Mouse (Mus musculus) MEL (cell line): Measurements from ENCODE around the gene Zfp612.

ENCODE experiments used
- CTCF ChIP-seq, 3 experiments: IDR thresholded peaks in 2 of 3; conservative IDR thresholded peaks in 1 of 3; 2 replicates each; pipeline ENCODE4 v1.5.1; 2011 to 2012; ENCODE audit warnings: low read length in 3 of 3, low read depth in 2 of 3, mild to moderate bottlenecking in 2 of 3, improper control_type of control experiment in 1 of 3, inconsistent platforms in 1 of 3, mixed read lengths in 1 of 3, moderate library complexity in 1 of 3; ENCODE audit not compliant: control insufficient read depth in 1 of 3, insufficient read depth in 1 of 3, poor library complexity in 1 of 3, severe bottlenecking in 1 of 3
- EP300 ChIP-seq, 2 experiments: IDR thresholded peaks; 2 replicates each; pipeline ENCODE4 v1.6.1; 2011; ENCODE audit warnings: improper control_type of control experiment in 2 of 2, low read length in 2 of 2, low read depth in 1 of 2, mild to moderate bottlenecking in 1 of 2
- JUND ChIP-seq: IDR thresholded peaks from 2 replicates; pipeline ENCODE4 v1.6.1; 2011; ENCODE audit warnings: low read depth, mild to moderate bottlenecking, improper control_type of control experiment, low read length
- MAZ ChIP-seq: IDR thresholded peaks from 2 replicates; pipeline ENCODE4 v1.6.1; 2012; ENCODE audit warnings: low read depth, mild to moderate bottlenecking, inconsistent platforms, low read length, improper control_type of control experiment
- POLR2A ChIP-seq, 2 experiments: IDR thresholded peaks; 2 replicates each; pipeline ENCODE4 v1.6.1; 2011 to 2012; ENCODE audit warnings: low read length in 2 of 2, mild to moderate bottlenecking in 2 of 2, control low read depth in 1 of 2, improper control_type of control experiment in 1 of 2, low read depth in 1 of 2, moderate library complexity in 1 of 2; ENCODE audit not compliant: control insufficient read depth in 1 of 2, insufficient read depth in 1 of 2, poor library complexity in 1 of 2
- SMC3 ChIP-seq: IDR thresholded peaks from 2 replicates; pipeline ENCODE4 v1.6.1; 2011; ENCODE audit warnings: low read depth, low read length, improper control_type of control experiment
- ZKSCAN1 ChIP-seq: IDR thresholded peaks from 2 replicates; pipeline ENCODE4 v1.6.1; 2012; ENCODE audit warnings: low read depth, mild to moderate bottlenecking, inconsistent platforms, low read length, improper control_type of control experiment, moderate library complexity

DNA sequence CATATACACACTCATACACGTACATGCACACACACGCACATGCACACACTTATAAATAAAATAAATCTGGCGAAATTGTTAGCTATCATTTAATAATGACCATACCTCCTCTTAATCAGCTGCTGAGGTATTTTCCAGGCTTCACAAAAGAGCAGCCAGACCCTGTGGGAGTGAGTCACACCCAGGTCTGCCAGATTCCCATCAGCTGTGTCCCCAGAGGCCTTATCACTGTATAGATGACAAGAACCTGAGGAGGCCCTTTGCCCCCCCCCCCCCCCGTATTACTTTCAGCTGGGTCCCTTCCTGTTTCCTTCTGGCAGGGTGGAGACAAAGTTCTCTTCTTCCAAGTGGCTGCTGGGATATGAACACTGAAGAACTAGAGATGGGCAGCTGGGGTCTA is 39.0 kb upstream of the Zfp612 start:
- no peak for TF ChIP-seq JUND
- TF ChIP-seq ZKSCAN1: no peak
- TF ChIP-seq CTCF (IDR thresholded peaks at IDR 0.05 in 2 of 3, conservative IDR thresholded peaks at IDR 0.05 in 1 of 3; ENCODE audit: control insufficient read depth in 1 of 3, insufficient read depth in 1 of 3, low read depth in 2 of 3, low read length in 3 of 3, poor library complexity in 1 of 3, severe bottlenecking in 1 of 3): no peak
- no peak for TF ChIP-seq POLR2A (IDR thresholded peaks at IDR 0.05; ENCODE audit: control insufficient read depth in 1 of 2, insufficient read depth in 1 of 2, low read depth in 1 of 2, low read length in 2 of 2, poor library complexity in 1 of 2)
- no peak for TF ChIP-seq SMC3
- TF ChIP-seq MAZ: no peak
- TF ChIP-seq EP300 (IDR thresholded peaks at IDR 0.05; ENCODE audit: low read depth in 1 of 2, low read length in 2 of 2): no peak
